Mouse (Mus musculus) intestine, postnatal 0 days (tissue): ENCODE measurements around the gene Trim80. TPM values are rescaled to one million over a fixed set of nuclear protein-coding genes. Genes with fewer than 3 reads are reported as not detected.
A peak's percentile ranks its signal among the peaks of the same experiment; 100 is the strongest.

Source experiments
- ATAC-seq: fragments of 200-750 bp; cut with Nextera tagmentation; 2 replicates; pipeline ENCODE4 v1.8.0; 2017; ENCODE audit warnings: mild to moderate bottlenecking, moderate TSS enrichment, moderate library complexity
- H3K27ac ChIP-seq: fragments of 300-500 bp; sonication (generic); 2 replicates; pipeline ENCODE4 v1.5.1; 2014; ENCODE audit warnings: mild to moderate bottlenecking, low read depth, low read length, moderate library complexity
- H3K27me3 ChIP-seq: fragments of 300-500 bp; sonication (generic); replicated peaks from 2 replicates; pipeline ENCODE4 v1.6.1; 2014; ENCODE audit warnings: low read length, mixed read lengths; ENCODE audit not compliant: control insufficient read depth, insufficient read depth
- H3K36me3 ChIP-seq: fragments of 300-500 bp; sonication (generic); 2 replicates; pipeline ENCODE4 v1.6.1; 2014; ENCODE audit warnings: mild to moderate bottlenecking, moderate library complexity; ENCODE audit not compliant: control insufficient read depth, insufficient read depth
- H3K4me1 ChIP-seq: fragments of 300-500 bp; sonication (generic); replicated peaks from 2 replicates; pipeline ENCODE4 v1.6.1; 2014; ENCODE audit warnings: antibody characterized with exemption, low read length, mixed read lengths; ENCODE audit not compliant: control insufficient read depth, insufficient read depth
- H3K4me2 ChIP-seq: fragments of 300-500 bp; sonication (generic); replicated peaks from 2 replicates; pipeline ENCODE4 v1.6.1; 2014; ENCODE audit warnings: low read depth, mild to moderate bottlenecking, moderate library complexity
- H3K4me3 ChIP-seq: fragments of 300-500 bp; sonication (generic); 2 replicates; pipeline ENCODE4 v1.5.1; 2014; ENCODE audit warnings: low read depth, low read length
- H3K9ac ChIP-seq: fragments of 300-500 bp; sonication (generic); 2 replicates; pipeline ENCODE4 v1.6.1; 2014; ENCODE audit warnings: mild to moderate bottlenecking, low read depth, low read length
- H3K9me3 ChIP-seq: fragments of 300-500 bp; sonication (generic); 2 replicates; pipeline ENCODE4 v1.6.1; 2016; ENCODE audit warnings: mixed run types; ENCODE audit not compliant: control insufficient read depth
- CTCF ChIP-seq: sonication (generic); IDR thresholded peaks from 2 replicates; pipeline ENCODE4 v1.5.1; 2016; ENCODE audit warnings: low read depth, mild to moderate bottlenecking, control low read depth, antibody characterized with exemption, moderate library complexity
- WGBS: fragments of 180-500 bp; shearing (Covaris S2); extraction: QIAGEN DNeasy Blood & Tissue Kit; methylation state at CpG from one replicate; pipeline ENCODE4 v1.1.7; 2014; 5-methylcytosine and 5-hydroxymethylcytosine counted together
- polyA plus RNA-seq: library from polyadenylated mRNA; unstranded; fragments of >200 nt; fragmentation: Nextera tagmentation; extraction: Ambion mirVana; gene quantifications from 2 replicates; pipeline ENCODE4 v1.2.1, GENCODE M21; 2015

Gene Trim80
- polyA plus RNA-seq, result 0.64 and 1.1 TPM in 2 replicates

DNA sequence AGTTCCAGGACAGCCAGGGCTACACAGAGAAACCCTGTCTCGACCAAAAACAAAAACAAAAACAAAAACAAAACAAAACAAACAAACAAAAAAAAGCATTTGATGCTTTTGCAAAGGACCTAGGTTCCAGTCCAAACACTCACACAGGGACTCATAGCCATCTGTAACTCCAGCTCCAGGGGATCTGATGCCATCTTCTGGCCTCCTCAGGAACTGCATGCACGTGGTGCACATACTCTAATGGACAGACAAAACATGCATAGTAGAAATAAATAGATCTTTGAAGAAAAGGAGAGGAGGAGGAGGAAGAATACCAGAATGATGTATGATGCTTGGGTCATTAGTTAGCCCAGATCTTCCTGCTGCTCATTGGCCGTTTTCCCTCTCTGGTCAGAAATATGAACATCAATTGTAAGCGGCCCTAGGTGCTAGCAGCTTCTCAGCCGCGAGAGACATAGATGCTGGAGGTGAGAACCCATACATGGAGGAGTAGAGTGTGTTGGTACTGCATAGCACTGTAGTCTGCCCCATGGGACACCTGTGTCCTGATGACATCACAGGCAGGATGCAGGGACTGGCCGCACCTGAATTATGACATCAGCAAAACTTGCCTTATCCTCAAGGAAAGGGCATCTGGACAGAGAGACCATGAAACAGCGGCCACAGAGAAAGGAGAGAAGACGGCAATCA is at the start of gene Trim80:
Gene Trim80, plus strand, starts transcription at position 640 of the 690 bp plus-strand sequence.
- H3K9me3 ChIP-seq, result no peaks in the 10 kb centered on the region
- TF ChIP-seq CTCF, result peak; percentile 50
- H3K27ac ChIP-seq, result no peak within 1 kb of the TSS
- H3K4me2 ChIP-seq, result no peak within 1 kb of the TSS
- no peak within 1 kb of the TSS for H3K9ac ChIP-seq
- 92% methylated on average over 9 of the region's 9 CpGs for WGBS
- H3K27me3 ChIP-seq, result no peaks in the 10 kb centered on the region
- H3K4me3 ChIP-seq, result no peak within 1 kb of the TSS
- no peaks in the 10 kb centered on the region for H3K4me1 ChIP-seq
- ATAC-seq, result no peak
- no peaks in the 10 kb centered on the region for H3K36me3 ChIP-seq

DNA sequence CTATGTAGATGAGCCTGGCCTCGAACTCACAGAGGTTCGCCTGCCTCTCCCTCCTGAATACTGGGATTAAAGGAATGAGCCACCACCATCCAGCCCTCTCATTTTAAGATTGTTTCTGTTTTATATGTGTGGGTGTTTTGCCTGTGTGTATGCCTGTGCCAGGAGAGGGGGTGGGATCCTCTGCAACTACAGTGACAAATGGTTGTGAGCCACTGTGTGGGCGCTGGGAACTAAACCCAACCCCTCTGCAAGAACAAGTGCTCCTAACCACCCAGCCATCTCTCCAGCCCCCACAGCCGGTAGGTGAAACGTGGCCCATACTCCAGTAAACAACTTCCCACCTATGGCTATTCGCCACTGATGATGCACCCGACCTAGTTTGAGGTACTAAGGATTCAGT is 49.0 kb upstream of the Trim80 start:
- 93% methylated on average over 7 of the region's 7 CpGs for WGBS
- no peaks in the 10 kb centered on the region for H3K4me1 ChIP-seq
- no peaks in the 10 kb centered on the region for H3K27me3 ChIP-seq
- H3K9ac ChIP-seq, result no peak overlapping the region
- H3K27ac ChIP-seq, result no peak overlapping the region
- no peak for ATAC-seq
- no peaks in the 10 kb centered on the region for H3K9me3 ChIP-seq
- no peak overlapping the region for H3K4me2 ChIP-seq
- peaks cover 11% of the 10 kb centered on the region; the same call in 1 of the 2 replicates for H3K36me3 ChIP-seq
- H3K4me3 ChIP-seq, result no peak overlapping the region
- no peak for TF ChIP-seq CTCF

DNA sequence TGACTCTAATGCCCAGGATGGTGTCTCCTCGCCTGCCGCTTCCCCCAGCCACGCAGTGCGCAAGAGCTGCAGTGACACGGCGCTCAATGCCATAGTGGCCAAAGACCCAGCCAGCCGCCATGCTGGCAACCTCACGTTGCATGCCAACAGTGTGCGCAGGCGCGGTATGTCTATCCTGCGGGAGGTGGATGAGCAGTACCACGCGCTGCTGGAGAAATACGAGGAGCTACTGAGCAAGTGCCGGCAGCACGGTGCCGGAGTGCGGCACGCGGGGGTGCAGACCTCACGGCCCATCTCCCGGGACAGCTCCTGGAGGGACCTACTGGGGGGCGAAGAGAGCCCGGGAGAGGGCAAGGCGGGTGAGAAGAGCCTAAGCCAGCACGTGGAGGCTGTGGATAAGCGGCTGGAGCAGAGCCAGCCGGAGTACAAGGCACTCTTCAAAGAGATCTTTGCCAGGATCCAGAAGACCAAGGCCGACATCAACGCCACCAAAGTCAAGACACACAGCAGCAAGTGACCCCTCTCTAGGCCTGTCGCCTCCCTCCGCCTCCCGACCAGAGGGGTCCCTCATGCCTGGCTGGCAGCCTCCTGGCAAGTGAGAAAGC is 46.5 kb upstream of the Trim80 start:
- no peak for TF ChIP-seq CTCF
- H3K9ac ChIP-seq, result no peak overlapping the region
- H3K27ac ChIP-seq, result no peak overlapping the region; the same call in 1 of the 2 replicates
- H3K9me3 ChIP-seq, result no peaks in the 10 kb centered on the region
- no peaks in the 10 kb centered on the region for H3K27me3 ChIP-seq
- WGBS, result 65% methylated on average over 34 of the region's 34 CpGs
- peaks cover 11% of the 10 kb centered on the region; the same call in 1 of the 2 replicates for H3K36me3 ChIP-seq
- no peak overlapping the region for H3K4me3 ChIP-seq
- ATAC-seq, result no peak
- no peak overlapping the region; the same call in 1 of the 2 replicates for H3K4me2 ChIP-seq
- H3K4me1 ChIP-seq, result no peaks in the 10 kb centered on the region

DNA sequence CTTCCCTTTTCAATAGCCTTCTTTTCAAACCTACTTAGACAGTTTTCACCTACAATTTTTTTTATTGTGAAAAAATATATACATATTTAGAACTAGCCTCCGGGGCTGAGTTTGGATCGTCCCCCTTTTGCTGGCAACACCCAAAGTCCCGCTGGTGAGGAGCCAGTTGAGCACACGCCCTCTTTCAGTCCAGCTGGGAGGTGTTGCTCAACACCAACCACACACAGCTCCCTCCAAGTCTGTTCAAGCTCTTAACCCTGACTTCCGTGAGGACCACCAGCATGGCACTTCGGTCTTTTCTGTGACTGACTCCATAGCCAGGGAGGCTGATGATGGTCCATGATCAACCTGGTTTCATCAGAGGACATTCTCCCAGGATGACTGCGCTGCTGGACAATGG is 42.3 kb upstream of the Trim80 start:
- Histone ChIP-seq H3K4me3 (no peak overlapping the region), H3K27ac (no peak overlapping the region), H3K4me1 (no peaks in the 10 kb centered on the region), H3K9me3 (no peaks in the 10 kb centered on the region), H3K4me2 (no peak overlapping the region), H3K27me3 (no peaks in the 10 kb centered on the region), H3K9ac (no peak overlapping the region), H3K36me3 (peaks cover 6% of the 10 kb centered on the region; the same call in 1 of the 2 replicates)
- no peak for ATAC-seq
- TF ChIP-seq CTCF, result no peak
- WGBS, result 61% methylated on average over 7 of the region's 7 CpGs

DNA sequence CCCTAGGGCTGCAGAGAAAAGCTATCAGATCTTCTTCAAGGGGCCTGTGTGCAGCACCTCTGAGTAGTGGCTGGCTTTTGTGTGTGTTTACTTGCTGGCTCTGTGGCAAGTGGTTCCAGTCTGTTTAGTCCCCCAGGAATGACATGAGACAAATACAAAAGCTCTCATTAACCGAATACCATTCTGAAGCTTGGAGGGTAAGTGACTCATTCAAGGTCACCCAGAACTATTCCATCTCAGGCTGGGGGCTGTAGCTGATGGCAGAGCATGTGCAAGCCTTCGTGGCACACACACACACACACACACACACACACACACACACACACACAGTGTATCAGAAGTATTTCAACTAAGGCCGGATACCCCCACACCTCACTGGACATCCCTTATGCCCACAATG is 40.2 kb upstream of the Trim80 start:
- Histone ChIP-seq H3K27me3 (no peaks in the 10 kb centered on the region), H3K9me3 (no peaks in the 10 kb centered on the region), H3K4me1 (0 out of 2 replicates have a peak, but pooled peaks cover 4% of the 10 kb centered on the region), H3K4me2 (no peak overlapping the region), H3K9ac (no peak overlapping the region), H3K27ac (no peak overlapping the region), H3K4me3 (no peak overlapping the region), H3K36me3 (no peaks in the 10 kb centered on the region; the same call in 1 of the 2 replicates)
- ATAC-seq, result no peak
- TF ChIP-seq CTCF, result no peak
- 71% methylated on average over 3 of the region's 3 CpGs for WGBS

DNA sequence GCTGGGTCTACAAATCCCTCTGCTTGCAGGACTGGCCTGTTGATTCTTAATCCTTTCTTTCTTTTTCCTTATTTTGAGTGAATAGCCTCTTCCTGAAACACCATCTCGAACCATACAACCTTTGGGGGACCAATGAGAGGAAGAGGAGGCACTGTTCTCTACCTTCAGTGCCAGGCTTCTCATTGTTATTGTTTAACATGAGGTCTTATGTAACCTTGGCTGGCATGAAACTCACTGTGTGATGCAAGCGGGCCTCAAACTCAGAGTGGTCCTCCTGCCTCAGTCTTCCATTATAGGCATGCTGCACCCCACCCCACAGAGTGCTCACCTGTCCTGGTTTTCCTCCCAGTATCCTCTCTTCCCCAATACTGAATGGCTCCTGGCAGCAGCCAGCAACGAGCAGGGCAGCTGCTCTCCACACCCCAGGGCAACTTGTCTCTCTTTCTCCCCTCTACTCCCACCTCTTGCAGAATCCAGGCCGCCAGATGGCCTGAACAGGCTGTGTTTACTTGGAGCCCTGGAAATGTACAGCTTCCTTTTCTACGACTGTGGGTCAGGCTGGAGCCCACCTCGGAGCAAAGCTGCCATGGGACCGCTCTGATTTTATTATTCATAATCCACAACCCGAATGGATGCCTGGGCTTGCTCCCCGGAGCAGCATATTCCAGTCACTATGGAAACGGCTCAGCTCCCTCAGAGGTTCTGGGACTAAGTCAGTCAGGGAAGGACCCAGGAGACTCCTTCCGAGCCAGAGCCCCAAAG is 39.5 kb upstream of the Trim80 start:
- no peak for ATAC-seq
- no peaks in the 10 kb centered on the region for H3K9me3 ChIP-seq
- 38% methylated on average over 11 of the region's 11 CpGs for WGBS
- H3K27me3 ChIP-seq, result no peaks in the 10 kb centered on the region
- no peak overlapping the region for H3K4me3 ChIP-seq
- H3K27ac ChIP-seq, result no peak overlapping the region
- no peak overlapping the region for H3K9ac ChIP-seq
- peaks cover 2% of the 10 kb centered on the region; the same call in 1 of the 2 replicates for H3K36me3 ChIP-seq
- H3K4me2 ChIP-seq, result no peak overlapping the region
- 0 out of 2 replicates have a peak, but pooled peaks cover 4% of the 10 kb centered on the region for H3K4me1 ChIP-seq
- TF ChIP-seq CTCF, result no peak
